Mouse (Mus musculus): ENCODE data around the gene Dbndd1. TPM values are rescaled to one million over a fixed set of nuclear protein-coding genes. Genes with fewer than 3 reads are reported as not detected.
"Not testable (repeated sequence)": the region's sequence is repeated elsewhere in the genome, so short reads cannot be mapped to it uniquely, and the experiment has no call there.

The Dbndd1 gene
- polyA plus RNA-seq, 1 experiment from 2014 or later = 0.89 TPM

- DNase-seq (ENCODE audit: low spot score) = no peak
- Histone ChIP-seq H3K36me3 (ENCODE audit: control insufficient read depth, insufficient read depth, low read length) (peaks cover 34% of the 10 kb centered on the region), H3K4me2 (replicated peaks; ENCODE audit: low read depth) (no peak overlapping the region), H3K27me3 (ENCODE audit: control insufficient read depth, insufficient read depth, low read length) (no peaks in the 10 kb centered on the region), H3K9ac (ENCODE audit: low read length) (no peak overlapping the region), H3K27ac (replicated peaks) (no peak overlapping the region), H3K4me1 (replicated peaks; ENCODE audit: control insufficient read depth, insufficient read depth) (no peaks in the 10 kb centered on the region), H3K9me3 (ENCODE audit: control insufficient read depth, low read length) (no peaks in the 10 kb centered on the region), H3K4me3 (ENCODE audit: low read depth, low read length) (no peak overlapping the region)
- WGBS = 90% methylated on average over 25 of the region's 25 CpGs
- TF ChIP-seq EP300 (optimal IDR thresholded peaks at IDR 0.05) (no peak), CTCF (IDR thresholded peaks at IDR 0.05; ENCODE audit: low read depth) (no peak)
- no peak for ATAC-seq (ENCODE audit: low FRiP score, low TSS enrichment)
These were observed 12.6 kb upstream of the Dbndd1 start for GRCm38 (mm10) chr8:123527720-123528489.

- not testable (repeated sequence) for H3K4me1 ChIP-seq (replicated peaks; ENCODE audit: control insufficient read depth, insufficient read depth); H3K4me3 ChIP-seq (ENCODE audit: low read depth, low read length); H3K9ac ChIP-seq (ENCODE audit: low read length); H3K9me3 ChIP-seq (ENCODE audit: control insufficient read depth, low read length); ATAC-seq (ENCODE audit: low FRiP score, low TSS enrichment); H3K4me2 ChIP-seq (replicated peaks; ENCODE audit: low read depth); H3K27me3 ChIP-seq (ENCODE audit: control insufficient read depth, insufficient read depth, low read length); H3K36me3 ChIP-seq (ENCODE audit: control insufficient read depth, insufficient read depth, low read length); DNase-seq (ENCODE audit: low spot score); H3K27ac ChIP-seq (replicated peaks)
- WGBS = 87% methylated on average over 1 of the region's 1 CpGs
These were observed 4.8 kb upstream of the Dbndd1 start for GRCm38 (mm10) chr8:123520048-123520447.

GRCm38 (mm10) chr8:123518667-123519066 lies 3.4 kb upstream of the Dbndd1 start, which contains the start of gene Gas8:
Gene Gas8, plus strand, starts transcription at chr8:123518834.
- under 1% methylated on average over 20 of the region's 20 CpGs for WGBS
- peaks cover 2% of the 10 kb centered on the region; the same call in 1 of the 2 replicates for H3K27me3 ChIP-seq (ENCODE audit: control insufficient read depth, insufficient read depth, low read length)
- no peak within 1 kb of the TSS for H3K27ac ChIP-seq (replicated peaks)
- peak; percentile 38 for TF ChIP-seq CTCF (IDR thresholded peaks at IDR 0.05; ENCODE audit: low read depth)
- no peak for TF ChIP-seq EP300 (optimal IDR thresholded peaks at IDR 0.05)
- H3K4me1 ChIP-seq (replicated peaks; ENCODE audit: control insufficient read depth, insufficient read depth) = no peaks in the 10 kb centered on the region; the same call in 1 of the 2 replicates
- H3K9ac ChIP-seq (ENCODE audit: low read length) = peak within 1 kb of the TSS; percentile 71
- peak within 1 kb of the TSS; percentile 88 for H3K4me2 ChIP-seq (replicated peaks; ENCODE audit: low read depth)
- peaks cover 9% of the 10 kb centered on the region for H3K36me3 ChIP-seq (ENCODE audit: control insufficient read depth, insufficient read depth, low read length)
- peak within 1 kb of the TSS; percentile 62 for H3K4me3 ChIP-seq (ENCODE audit: low read depth, low read length)
- ATAC-seq (ENCODE audit: low FRiP score, low TSS enrichment) = peak; percentile 97
- no peaks in the 10 kb centered on the region for H3K9me3 ChIP-seq (ENCODE audit: control insufficient read depth, low read length)
- peak; percentile 96 for DNase-seq (ENCODE audit: low spot score)

GRCm38 (mm10) chr8:123518172-123518571 lies 2.9 kb upstream of the Dbndd1 start:
- no peak for DNase-seq (ENCODE audit: low spot score)

GRCm38 (mm10) chr8:123516596-123516995 lies 1.3 kb upstream of the Dbndd1 start:
- WGBS = 34% methylated on average over 2 of the region's 2 CpGs
- DNase-seq (ENCODE audit: low spot score) = no peak

More at GRCm38 (mm10) chr8:123518172-123518571, 2.9 kb upstream of the Dbndd1 start:
- Histone ChIP-seq H3K4me1 (replicated peaks; ENCODE audit: control insufficient read depth, insufficient read depth) (no peaks in the 10 kb centered on the region; the same call in 1 of the 2 replicates), H3K9me3 (ENCODE audit: control insufficient read depth, low read length) (no peaks in the 10 kb centered on the region), H3K9ac (ENCODE audit: low read length) (peak overlapping the region; percentile 31; the same call in 1 of the 2 replicates), H3K4me3 (ENCODE audit: low read depth, low read length) (peak overlapping the region; percentile 62; the same call in 1 of the 2 replicates), H3K36me3 (ENCODE audit: control insufficient read depth, insufficient read depth, low read length) (peaks cover 9% of the 10 kb centered on the region), H3K27me3 (ENCODE audit: control insufficient read depth, insufficient read depth, low read length) (peaks cover 4% of the 10 kb centered on the region; the same call in 1 of the 2 replicates), H3K27ac (replicated peaks) (no peak overlapping the region), H3K4me2 (replicated peaks; ENCODE audit: low read depth) (peak overlapping the region; percentile 43)
- WGBS = 32% methylated on average over 10 of the region's 10 CpGs
- TF ChIP-seq EP300 (optimal IDR thresholded peaks at IDR 0.05) = no peak
- TF ChIP-seq CTCF (IDR thresholded peaks at IDR 0.05; ENCODE audit: low read depth) = no peak
- 0 out of 2 replicates have a peak, but pooled peaks have one; percentile 3 for ATAC-seq (ENCODE audit: low FRiP score, low TSS enrichment)

GRCm38 (mm10) chr8:123515540-123515897 lies 256 bp upstream of the Dbndd1 start:
- no peaks in the 10 kb centered on the region; the same call in 1 of the 2 replicates for H3K4me1 ChIP-seq (replicated peaks; ENCODE audit: control insufficient read depth, insufficient read depth)
- H3K36me3 ChIP-seq (ENCODE audit: control insufficient read depth, insufficient read depth, low read length) = no peaks in the 10 kb centered on the region
- ATAC-seq (ENCODE audit: low FRiP score, low TSS enrichment) (no peak), DNase-seq (ENCODE audit: low spot score) (no peak)
- TF ChIP-seq EP300 (optimal IDR thresholded peaks at IDR 0.05) = no peak
- no peak overlapping the region for H3K27ac ChIP-seq (replicated peaks)
- H3K9me3 ChIP-seq (ENCODE audit: control insufficient read depth, low read length) = no peaks in the 10 kb centered on the region
- H3K4me3 ChIP-seq (ENCODE audit: low read depth, low read length) = peak overlapping the region; percentile 57
- H3K9ac ChIP-seq (ENCODE audit: low read length) = no peak overlapping the region
- peak overlapping the region; percentile 97 for H3K4me2 ChIP-seq (replicated peaks; ENCODE audit: low read depth)
- WGBS = 5% methylated on average over 10 of the region's 11 CpGs
- H3K27me3 ChIP-seq (ENCODE audit: control insufficient read depth, insufficient read depth, low read length) = peaks cover 8% of the 10 kb centered on the region; the same call in 1 of the 2 replicates

More at GRCm38 (mm10) chr8:123516596-123516995, 1.3 kb upstream of the Dbndd1 start:
- ATAC-seq (ENCODE audit: low FRiP score, low TSS enrichment) = no peak
- no peaks in the 10 kb centered on the region for H3K9me3 ChIP-seq (ENCODE audit: control insufficient read depth, low read length)
- H3K4me2 ChIP-seq (replicated peaks; ENCODE audit: low read depth) = no peak overlapping the region
- H3K4me3 ChIP-seq (ENCODE audit: low read depth, low read length) = no peak overlapping the region
- H3K27ac ChIP-seq (replicated peaks) = no peak overlapping the region
- no peak for TF ChIP-seq CTCF (IDR thresholded peaks at IDR 0.05; ENCODE audit: low read depth)
- TF ChIP-seq EP300 (optimal IDR thresholded peaks at IDR 0.05) = no peak
- H3K27me3 ChIP-seq (ENCODE audit: control insufficient read depth, insufficient read depth, low read length) = peaks cover 8% of the 10 kb centered on the region; the same call in 1 of the 2 replicates
- no peak overlapping the region for H3K9ac ChIP-seq (ENCODE audit: low read length)
- peaks cover under 1% of the 10 kb centered on the region; the same call in 1 of the 2 replicates for H3K36me3 ChIP-seq (ENCODE audit: control insufficient read depth, insufficient read depth, low read length)
- no peaks in the 10 kb centered on the region; the same call in 1 of the 2 replicates for H3K4me1 ChIP-seq (replicated peaks; ENCODE audit: control insufficient read depth, insufficient read depth)

Data from stomach, postnatal 0 days (tissue).